Mouse (Mus musculus) forebrain, postnatal 0 days (tissue): ENCODE results near the gene Mylk. TPM values are rescaled to one million over a fixed set of nuclear protein-coding genes. Genes with fewer than 3 reads are reported as not detected.
A peak's percentile ranks its signal among the peaks of the same experiment; 100 is the strongest.

Experiments
- ATAC-seq: fragments of 200-750 bp; cut with Nextera tagmentation; 2 replicates; pipeline ENCODE4 v1.8.0; 2017; ENCODE audit warnings: mild to moderate bottlenecking, moderate library complexity
- DNase-seq: peaks from one replicate; pipeline ENCODE4 v3.0.0-alpha.2; 2015
- H3K27ac ChIP-seq: fragments of 300-500 bp; sonication (generic); 2 replicates; pipeline ENCODE4 v1.5.1; 2014; ENCODE audit warnings: low read depth, mild to moderate bottlenecking, antibody characterized with exemption, low read length, moderate library complexity, mixed read lengths
- H3K27me3 ChIP-seq: fragments of 300-500 bp; sonication (generic); 2 replicates; pipeline ENCODE4 v1.6.1; 2014; ENCODE audit warnings: mild to moderate bottlenecking, low read length, mixed read lengths; ENCODE audit not compliant: insufficient read depth
- H3K36me3 ChIP-seq: fragments of 300-500 bp; sonication (generic); 2 replicates; pipeline ENCODE4 v1.6.1; 2014; ENCODE audit warnings: mild to moderate bottlenecking, moderate library complexity; ENCODE audit not compliant: insufficient read depth
- H3K4me1 ChIP-seq: fragments of 300-500 bp; sonication (generic); 2 replicates; pipeline ENCODE4 v1.6.1; 2014; ENCODE audit warnings: antibody characterized with exemption; ENCODE audit not compliant: insufficient read depth
- H3K4me2 ChIP-seq: fragments of 300-500 bp; sonication (generic); 2 replicates; pipeline ENCODE4 v1.6.1; 2014; ENCODE audit warnings: low read depth, mild to moderate bottlenecking, moderate library complexity
- H3K4me3 ChIP-seq: fragments of 300-500 bp; sonication (generic); 2 replicates; pipeline ENCODE4 v1.5.1; 2014; ENCODE audit warnings: low read depth, low read length, mixed read lengths
- H3K9ac ChIP-seq: fragments of 300-500 bp; sonication (generic); 2 replicates; pipeline ENCODE4 v1.6.1; 2014; ENCODE audit warnings: mild to moderate bottlenecking
- H3K9me3 ChIP-seq: fragments of 300-500 bp; sonication (generic); 2 replicates; pipeline ENCODE4 v1.6.1; 2016; ENCODE audit warnings: low read length
- CTCF ChIP-seq: sonication (generic); IDR thresholded peaks from 2 replicates; pipeline ENCODE4 v1.5.1; 2016; ENCODE audit warnings: antibody characterized with exemption, control low read depth, low read depth
- WGBS: fragments of 180-500 bp; shearing (Covaris S2); extraction: QIAGEN DNeasy Blood & Tissue Kit; methylation state at CpG from one replicate; pipeline ENCODE4 v1.1.7; 2014; 5-methylcytosine and 5-hydroxymethylcytosine counted together
- polyA plus RNA-seq: library from polyadenylated mRNA; unstranded; fragments of >200 nt; fragmentation: Nextera tagmentation; extraction: Ambion mirVana; gene quantifications from 2 replicates; pipeline ENCODE4 v1.2.1, GENCODE M21; 2015
- total RNA-seq: library from RNA; depleted of rRNA; stranded (reverse); fragments of >200 nt; gene quantifications from 2 replicates; pipeline ENCODE4 v1.2.3, GENCODE M21; 2014

The Mylk gene
- total and polyA plus RNA-seq, 2 experiments from 2014 or later: 2.9 to 11.2 TPM

DNA sequence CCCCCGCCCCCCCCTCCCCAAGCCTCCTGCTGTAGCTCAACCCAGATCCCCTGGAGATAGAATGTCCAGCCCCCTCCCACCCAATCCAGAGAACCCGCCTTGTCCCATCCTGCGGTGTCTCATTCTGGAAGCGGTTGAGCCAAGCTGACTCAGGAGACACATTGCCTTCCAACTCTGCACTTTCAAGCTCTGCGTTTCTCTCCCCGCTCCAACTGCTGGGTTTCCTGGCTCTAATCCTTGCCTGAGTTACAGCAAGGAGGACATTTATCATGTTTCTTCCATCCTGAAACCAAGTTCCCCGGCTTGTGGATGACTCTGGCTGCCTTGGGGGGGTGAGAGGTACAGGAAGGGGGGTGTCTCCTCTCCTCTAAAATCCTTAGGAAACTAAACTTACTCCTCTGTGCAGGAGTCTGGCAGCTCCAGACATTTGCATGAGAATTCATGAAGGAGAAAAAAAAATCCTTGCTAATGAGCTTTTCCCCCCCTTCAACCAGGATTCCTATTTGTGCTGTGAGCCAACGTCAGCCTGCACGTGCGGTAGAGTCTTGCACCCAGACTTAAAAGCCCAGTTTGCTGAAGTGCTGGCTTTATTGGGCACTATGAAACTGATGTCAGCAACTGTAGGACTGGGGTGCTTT is 256.0 kb downstream of the Mylk start:
- Histone ChIP-seq H3K4me1 (peaks cover 17% of the 10 kb centered on the region; the same call in 1 of the 2 replicates), H3K4me2 (peak overlapping the region; percentile 44), H3K36me3 (no peaks in the 10 kb centered on the region), H3K4me3 (peak overlapping the region; percentile 3; the same call in 1 of the 2 replicates), H3K9ac (0 out of 2 replicates have a peak overlapping the region, but pooled peaks have one; percentile 19), H3K9me3 (no peaks in the 10 kb centered on the region), H3K27ac (no peak overlapping the region), H3K27me3 (no peaks in the 10 kb centered on the region)
- DNase-seq (peak; percentile 65), ATAC-seq (peak; percentile 25)
- WGBS: 5% methylated on average over 10 of the region's 10 CpGs
- TF ChIP-seq CTCF: no peak

DNA sequence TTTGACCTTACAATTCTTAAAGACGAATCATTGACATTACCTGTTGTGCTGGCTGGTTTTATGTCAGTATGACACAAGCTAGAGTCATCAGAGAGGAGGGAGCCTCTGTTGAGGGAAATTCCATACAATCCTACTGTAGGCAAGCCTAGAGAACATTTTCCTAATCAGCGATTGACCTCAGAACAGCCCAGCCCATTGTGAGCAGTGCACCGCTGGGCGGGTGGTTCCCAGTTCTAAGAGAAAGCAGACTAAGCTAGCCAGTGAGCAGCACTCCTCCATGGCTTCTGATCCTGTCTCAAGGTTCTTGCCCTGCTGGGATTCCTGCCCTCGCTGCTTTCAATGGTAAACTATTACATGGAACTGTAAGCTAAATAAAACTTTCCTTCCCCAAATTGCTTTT is 259.3 kb downstream of the Mylk start:
- ATAC-seq: no peak
- no peak for TF ChIP-seq CTCF
- no peaks in the 10 kb centered on the region for H3K36me3 ChIP-seq
- DNase-seq: no peak
- no peak overlapping the region for H3K9ac ChIP-seq
- H3K4me2 ChIP-seq: no peak overlapping the region
- H3K4me3 ChIP-seq: no peak overlapping the region
- no peaks in the 10 kb centered on the region for H3K9me3 ChIP-seq
- WGBS: 64% methylated on average over 5 of the region's 5 CpGs
- H3K27ac ChIP-seq: no peak overlapping the region
- peaks cover 17% of the 10 kb centered on the region; the same call in 1 of the 2 replicates for H3K4me1 ChIP-seq
- H3K27me3 ChIP-seq: no peaks in the 10 kb centered on the region

DNA sequence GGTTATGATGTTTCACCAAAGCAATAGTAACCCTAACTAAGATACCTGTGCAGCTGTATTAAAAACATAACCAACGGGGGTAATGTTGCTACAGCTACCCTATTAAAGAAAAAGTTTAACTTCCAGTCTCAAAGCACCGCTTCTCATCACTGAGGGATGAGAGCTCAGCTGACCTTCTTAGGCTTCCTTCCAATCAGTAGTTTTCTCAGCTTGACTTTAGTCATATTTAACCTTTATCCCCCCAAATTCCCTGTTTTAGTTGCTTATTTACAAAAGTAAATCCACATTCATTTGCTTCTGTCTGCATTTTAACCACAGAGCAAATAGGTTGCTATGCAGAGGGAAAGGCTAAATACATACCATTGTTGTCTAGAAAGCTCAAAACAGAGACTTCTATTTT is 259.7 kb downstream of the Mylk start:
- no peak for TF ChIP-seq CTCF
- Histone ChIP-seq H3K9ac (no peak overlapping the region), H3K36me3 (no peaks in the 10 kb centered on the region)

DNA sequence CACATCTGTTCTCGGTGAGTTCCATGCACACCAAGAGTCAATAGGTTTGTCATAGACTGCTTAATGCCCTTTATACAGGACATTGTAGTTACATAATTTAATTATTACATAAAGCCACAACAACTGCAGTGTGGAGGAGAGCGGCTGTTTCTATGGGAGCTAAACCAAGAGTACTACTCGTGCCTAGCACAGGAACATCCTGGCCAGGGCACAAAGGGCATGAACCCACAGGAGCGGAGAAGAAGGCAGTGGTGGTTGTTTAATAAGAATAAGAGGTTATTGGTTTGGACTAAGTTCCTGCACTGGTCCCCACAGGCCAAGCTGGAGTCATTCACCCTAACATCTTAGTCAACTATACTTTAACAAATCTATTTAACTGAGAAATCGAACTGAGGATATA is 261.2 kb downstream of the Mylk start:
- H3K9ac ChIP-seq: no peak overlapping the region
- H3K4me2 ChIP-seq: no peak overlapping the region
- no peak for TF ChIP-seq CTCF
- no peaks in the 10 kb centered on the region for H3K27me3 ChIP-seq
- H3K27ac ChIP-seq: no peak overlapping the region
- H3K4me3 ChIP-seq: no peak overlapping the region
- H3K4me1 ChIP-seq: peaks cover 6% of the 10 kb centered on the region; the same call in 1 of the 2 replicates
- H3K9me3 ChIP-seq: no peaks in the 10 kb centered on the region
- DNase-seq: no peak
- H3K36me3 ChIP-seq: no peaks in the 10 kb centered on the region
- ATAC-seq: no peak
- 94% methylated on average over 5 of the region's 5 CpGs for WGBS

More for the DNA sequence above, 259.7 kb downstream of the Mylk start:
- Histone ChIP-seq H3K4me3 (no peak overlapping the region), H3K27ac (no peak overlapping the region), H3K9me3 (no peaks in the 10 kb centered on the region), H3K27me3 (no peaks in the 10 kb centered on the region), H3K4me2 (no peak overlapping the region), H3K4me1 (peaks cover 17% of the 10 kb centered on the region; the same call in 1 of the 2 replicates)
- 84% methylated on average over 2 of the region's 2 CpGs for WGBS
- no peak for ATAC-seq
- DNase-seq: no peak

DNA sequence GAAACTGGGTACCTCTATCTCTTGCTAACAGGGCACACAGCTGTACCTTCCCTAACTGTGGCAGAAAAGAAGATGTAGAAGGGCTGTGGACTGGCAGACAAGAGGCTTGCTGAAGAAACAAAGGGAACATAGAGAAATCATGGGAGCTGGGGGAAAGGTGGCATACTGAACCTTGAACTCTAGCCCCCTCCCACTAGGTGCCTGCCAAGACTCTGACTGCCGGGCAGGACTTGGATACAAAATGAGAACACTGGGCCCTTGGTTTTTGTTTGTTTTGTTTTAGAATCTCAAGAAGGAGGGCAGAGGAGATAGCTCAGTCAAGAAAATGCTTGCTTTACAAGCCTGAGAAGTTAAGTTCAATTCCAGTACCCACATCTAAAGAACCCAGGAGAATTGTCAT is 262.4 kb downstream of the Mylk start:
- TF ChIP-seq CTCF: no peak
- no peak overlapping the region for H3K4me3 ChIP-seq
- H3K27ac ChIP-seq: no peak overlapping the region
- H3K4me1 ChIP-seq: no peaks in the 10 kb centered on the region
- no peaks in the 10 kb centered on the region for H3K27me3 ChIP-seq
- H3K9ac ChIP-seq: no peak overlapping the region
- 42% methylated on average over 1 of the region's 1 CpGs for WGBS
- no peak for DNase-seq
- H3K36me3 ChIP-seq: no peaks in the 10 kb centered on the region
- no peak overlapping the region for H3K4me2 ChIP-seq
- no peaks in the 10 kb centered on the region for H3K9me3 ChIP-seq
- ATAC-seq: no peak

DNA sequence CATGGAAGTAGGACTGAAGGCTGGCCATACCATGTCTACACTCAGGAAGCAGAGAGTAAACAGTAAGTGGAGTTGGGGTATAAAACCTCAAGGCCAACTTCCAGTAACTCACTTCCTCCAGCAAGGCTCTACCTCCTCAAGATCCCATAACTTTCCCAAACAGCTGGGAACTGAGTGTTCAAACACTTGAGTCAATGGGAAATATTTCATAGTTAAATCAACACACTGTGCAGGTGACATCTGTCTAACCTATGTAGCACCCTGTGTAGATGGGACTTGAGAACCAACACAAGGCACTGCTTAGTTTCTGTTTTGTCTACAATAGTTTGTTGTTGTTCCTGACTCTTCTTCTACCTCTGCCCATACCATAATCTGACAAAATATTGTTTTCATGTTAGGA is 263.4 kb downstream of the Mylk start:
- no peak overlapping the region for H3K4me2 ChIP-seq
- no peaks in the 10 kb centered on the region for H3K4me1 ChIP-seq
- no peaks in the 10 kb centered on the region for H3K27me3 ChIP-seq
- no peak overlapping the region for H3K9ac ChIP-seq
- TF ChIP-seq CTCF: no peak
- H3K36me3 ChIP-seq: no peaks in the 10 kb centered on the region
- H3K27ac ChIP-seq: no peak overlapping the region
- H3K9me3 ChIP-seq: no peaks in the 10 kb centered on the region
- DNase-seq: no peak
- no peak for ATAC-seq
- no peak overlapping the region for H3K4me3 ChIP-seq

DNA sequence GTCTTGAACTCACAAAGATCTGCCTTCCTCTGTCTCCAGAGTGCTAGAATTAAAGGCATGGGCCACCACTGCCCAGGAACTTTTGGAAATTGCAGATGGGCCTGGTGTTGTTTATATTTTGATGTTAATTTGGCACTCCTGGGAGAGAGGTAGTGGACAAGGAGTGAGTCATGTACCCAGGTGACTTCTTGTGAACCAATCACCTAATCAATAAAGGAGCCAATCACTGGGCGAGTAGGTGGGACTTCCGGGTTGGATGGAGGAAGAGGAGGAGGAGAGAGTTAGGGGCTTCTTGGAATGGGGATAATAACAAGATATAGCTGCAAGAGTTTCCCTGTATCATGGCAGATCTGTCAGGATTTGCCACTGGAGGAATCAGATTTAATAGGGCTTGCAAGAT is 268.5 kb downstream of the Mylk start:
- Histone ChIP-seq H3K9ac (no peak overlapping the region), H3K27ac (no peak overlapping the region), H3K4me1 (no peaks in the 10 kb centered on the region), H3K36me3 (no peaks in the 10 kb centered on the region), H3K9me3 (no peaks in the 10 kb centered on the region), H3K4me3 (no peak overlapping the region), H3K27me3 (peaks cover 8% of the 10 kb centered on the region), H3K4me2 (no peak overlapping the region)
- DNase-seq (no peak), ATAC-seq (no peak)
- TF ChIP-seq CTCF: no peak
- WGBS: 94% methylated on average over 2 of the region's 2 CpGs
